Mouse (Mus musculus) thymus, adult 2 months (tissue): Measurements from ENCODE around the gene 1810043G02Rik.

Experiments used
- CTCF ChIP-seq: fragments of 200-500 bp; IDR thresholded peaks from 2 replicates; pipeline ENCODE4 v1.5.1; 2012; ENCODE audit warnings: mild to moderate bottlenecking, control low read depth, low read length, moderate library complexity, borderline replicate concordance; ENCODE audit not compliant: control insufficient read depth, poor library complexity, insufficient read depth; ENCODE audit errors: extremely low read depth
- POLR2A ChIP-seq: fragments of 200-500 bp; IDR thresholded peaks from 2 replicates; pipeline ENCODE4 v1.6.1; 2012; ENCODE audit warnings: mild to moderate bottlenecking, low read length, control low read depth, moderate library complexity; ENCODE audit not compliant: control insufficient read depth, poor library complexity, insufficient read depth; ENCODE audit errors: extremely low read depth

DNA sequence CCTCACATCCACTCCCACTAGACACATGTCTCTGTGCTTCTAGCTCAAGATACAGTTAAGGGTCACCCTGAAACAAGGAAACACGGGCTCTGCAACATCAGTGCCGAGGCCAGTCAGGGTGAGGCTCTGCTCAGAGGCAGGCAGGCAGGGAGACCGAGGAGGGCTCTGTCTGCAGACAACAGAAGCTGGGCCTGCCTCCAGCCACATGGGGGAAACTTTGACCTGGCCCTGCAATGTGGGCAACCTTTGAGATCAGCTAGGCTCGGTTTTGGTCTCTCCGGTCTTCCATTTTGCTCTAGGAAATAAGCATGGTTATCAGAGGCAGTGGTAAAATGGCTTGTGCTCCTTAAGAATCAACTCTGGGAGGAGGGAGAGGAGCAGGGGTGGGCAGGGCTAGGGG, 38.0 kb downstream of the 1810043G02Rik start:
- no peak for TF ChIP-seq POLR2A
- TF ChIP-seq CTCF, result no peak
